Mouse (Mus musculus) MEL (cell line): ENCODE measurements at regions not wholly inside any gene's neighbourhood (a gene's known extent, or its start where the extent isn't known, plus 50 kb on each side); places are given as distances from the start of the nearest gene placed in this dataset.

Experiments
- DNase-seq: peaks from one replicate; pipeline ENCODE4 v3.0.0; 2011; ENCODE audit warnings: low read depth, low spot score
- H3K27ac ChIP-seq: 2 replicates; pipeline ENCODE4 v1.5.1; 2012; ENCODE audit warnings: low read depth, mild to moderate bottlenecking, control low read depth, low read length, moderate library complexity; ENCODE audit not compliant: control insufficient read depth
- H3K27me3 ChIP-seq, 2 experiments: fragments of 150-350 bp in 1 of 2; sonication (generic) in 1 of 2; 2 replicates each; pipeline ENCODE4 v1.6.1; 2012; ENCODE audit warnings: low read length in 2 of 2, mild to moderate bottlenecking in 2 of 2, improper control_type of control experiment in 1 of 2, moderate library complexity in 1 of 2; ENCODE audit not compliant: insufficient read depth in 2 of 2, control insufficient read depth in 1 of 2
- H3K36me3 ChIP-seq, 2 experiments: 2 replicates each; pipeline ENCODE4 v1.6.1; 2012 to 2014; ENCODE audit warnings: low read length in 2 of 2, improper control_type of control experiment in 1 of 2, inconsistent platforms in 1 of 2, mild to moderate bottlenecking in 1 of 2; ENCODE audit not compliant: insufficient read depth in 2 of 2, control insufficient read depth in 1 of 2
- H3K4me1 ChIP-seq, 2 experiments: fragments of 150-350 bp in 1 of 2; sonication (generic) in 1 of 2; 2 replicates each; pipeline ENCODE4 v1.6.1; 2012; ENCODE audit warnings: low read length in 2 of 2, improper control_type of control experiment in 1 of 2, mild to moderate bottlenecking in 1 of 2; ENCODE audit not compliant: insufficient read depth in 2 of 2, control insufficient read depth in 1 of 2
- H3K4me3 ChIP-seq, 2 experiments: fragments of 150-350 bp in 1 of 2; sonication (generic) in 1 of 2; 2 replicates each; pipeline ENCODE4 v1.5.1; 2012; ENCODE audit warnings: low read depth in 2 of 2, low read length in 2 of 2, mild to moderate bottlenecking in 2 of 2, moderate library complexity in 2 of 2, control low read depth in 1 of 2, improper control_type of control experiment in 1 of 2; ENCODE audit not compliant: control insufficient read depth in 1 of 2, insufficient read depth in 1 of 2
- H3K79me2 ChIP-seq: 2 replicates; pipeline ENCODE4 v1.6.1; 2012; ENCODE audit warnings: mild to moderate bottlenecking, low read length, moderate library complexity; ENCODE audit not compliant: control insufficient read depth, poor library complexity, insufficient read depth
- H3K9ac ChIP-seq: 2 replicates; pipeline ENCODE4 v1.6.1; 2012; ENCODE audit warnings: low read depth, mild to moderate bottlenecking, control low read depth, low read length, moderate library complexity; ENCODE audit not compliant: control insufficient read depth, poor library complexity, severe bottlenecking
- H3K9me3 ChIP-seq: fragments of 150-350 bp; sonication (generic); replicated peaks from 2 replicates; pipeline ENCODE4 v1.6.1; 2012; ENCODE audit warnings: mild to moderate bottlenecking, low read length, improper control_type of control experiment, moderate library complexity; ENCODE audit not compliant: insufficient read depth
- BHLHE40 ChIP-seq: IDR thresholded peaks from 2 replicates; pipeline ENCODE4 v1.6.1; 2012; ENCODE audit warnings: low read depth, mild to moderate bottlenecking, inconsistent platforms, low read length, improper control_type of control experiment, borderline replicate concordance
- CTCF ChIP-seq, 3 experiments: IDR thresholded peaks in 2 of 3; conservative IDR thresholded peaks in 1 of 3; 2 replicates each; pipeline ENCODE4 v1.5.1; 2011 to 2012; ENCODE audit warnings: low read length in 3 of 3, low read depth in 2 of 3, mild to moderate bottlenecking in 2 of 3, improper control_type of control experiment in 1 of 3, inconsistent platforms in 1 of 3, mixed read lengths in 1 of 3, moderate library complexity in 1 of 3; ENCODE audit not compliant: control insufficient read depth in 1 of 3, insufficient read depth in 1 of 3, poor library complexity in 1 of 3, severe bottlenecking in 1 of 3
- E2F4 ChIP-seq: IDR thresholded peaks from 2 replicates; pipeline ENCODE4 v1.6.1; 2011; ENCODE audit warnings: low read depth, low read length, improper control_type of control experiment, borderline replicate concordance
- ELF1 ChIP-seq: IDR thresholded peaks from 2 replicates; pipeline ENCODE4 v1.6.1; 2014; ENCODE audit warnings: low read depth, mild to moderate bottlenecking, inconsistent platforms, low read length, improper control_type of control experiment, moderate library complexity
- EP300 ChIP-seq, 2 experiments: IDR thresholded peaks; 2 replicates each; pipeline ENCODE4 v1.6.1; 2011; ENCODE audit warnings: improper control_type of control experiment in 2 of 2, low read length in 2 of 2, low read depth in 1 of 2, mild to moderate bottlenecking in 1 of 2
- ETS1 ChIP-seq: IDR thresholded peaks from 2 replicates; pipeline ENCODE4 v1.6.1; 2012; ENCODE audit warnings: low read depth, mild to moderate bottlenecking, inconsistent platforms, low read length, improper control_type of control experiment, moderate library complexity
- GABPA ChIP-seq: IDR thresholded peaks from 2 replicates; pipeline ENCODE4 v1.6.1; 2012; ENCODE audit warnings: low read depth, mild to moderate bottlenecking, inconsistent platforms, low read length, improper control_type of control experiment, moderate library complexity
- GATA1 ChIP-seq: IDR thresholded peaks from 2 replicates; pipeline ENCODE4 v1.6.1; 2011; ENCODE audit warnings: low read depth, low read length, improper control_type of control experiment
- HCFC1 ChIP-seq: IDR thresholded peaks from 2 replicates; pipeline ENCODE4 v1.6.1; 2012; ENCODE audit warnings: low read depth, mild to moderate bottlenecking, inconsistent platforms, low read length, improper control_type of control experiment, moderate library complexity
- JUND ChIP-seq: IDR thresholded peaks from 2 replicates; pipeline ENCODE4 v1.6.1; 2011; ENCODE audit warnings: low read depth, mild to moderate bottlenecking, improper control_type of control experiment, low read length
- KAT2A ChIP-seq: conservative IDR thresholded peaks from 2 replicates; pipeline ENCODE4 v1.6.1; 2012; ENCODE audit warnings: low read depth, low read length, improper control_type of control experiment, inconsistent platforms
- MYC ChIP-seq: IDR thresholded peaks from 2 replicates; pipeline ENCODE4 v1.6.1; 2011; ENCODE audit warnings: low read depth, mild to moderate bottlenecking, low read length, improper control_type of control experiment, moderate library complexity
- NELFE ChIP-seq: IDR thresholded peaks from 2 replicates; pipeline ENCODE4 v1.6.1; 2011; ENCODE audit warnings: low read depth, low read length, improper control_type of control experiment
- NRF1 ChIP-seq: IDR thresholded peaks from 2 replicates; pipeline ENCODE4 v1.6.1; 2014; ENCODE audit warnings: low read depth, mild to moderate bottlenecking, inconsistent platforms, low read length, improper control_type of control experiment, moderate library complexity; ENCODE audit not compliant: poor library complexity, insufficient read depth, severe bottlenecking
- POLR2AphosphoS2 ChIP-seq: IDR thresholded peaks from 2 replicates; pipeline ENCODE4 v1.6.1; 2011; ENCODE audit warnings: low read length, improper control_type of control experiment
- RCOR1 ChIP-seq: IDR thresholded peaks from 2 replicates; pipeline ENCODE4 v1.6.1; 2012; ENCODE audit warnings: low read depth, mild to moderate bottlenecking, inconsistent platforms, low read length, improper control_type of control experiment
- SIN3A ChIP-seq: IDR thresholded peaks from 2 replicates; pipeline ENCODE4 v1.6.1; 2012; ENCODE audit warnings: low read length, improper control_type of control experiment, inconsistent platforms
- TBP ChIP-seq: IDR thresholded peaks from 2 replicates; pipeline ENCODE4 v1.8.0; 2011; ENCODE audit warnings: low read depth, low read length, improper control_type of control experiment
- UBTF ChIP-seq: IDR thresholded peaks from 2 replicates; pipeline ENCODE4 v1.6.1; 2012; ENCODE audit warnings: low read depth, mild to moderate bottlenecking, inconsistent platforms, low read length, improper control_type of control experiment, moderate library complexity, borderline replicate concordance; ENCODE audit not compliant: insufficient read depth
- ZKSCAN1 ChIP-seq: IDR thresholded peaks from 2 replicates; pipeline ENCODE4 v1.6.1; 2012; ENCODE audit warnings: low read depth, mild to moderate bottlenecking, inconsistent platforms, low read length, improper control_type of control experiment, moderate library complexity

DNA sequence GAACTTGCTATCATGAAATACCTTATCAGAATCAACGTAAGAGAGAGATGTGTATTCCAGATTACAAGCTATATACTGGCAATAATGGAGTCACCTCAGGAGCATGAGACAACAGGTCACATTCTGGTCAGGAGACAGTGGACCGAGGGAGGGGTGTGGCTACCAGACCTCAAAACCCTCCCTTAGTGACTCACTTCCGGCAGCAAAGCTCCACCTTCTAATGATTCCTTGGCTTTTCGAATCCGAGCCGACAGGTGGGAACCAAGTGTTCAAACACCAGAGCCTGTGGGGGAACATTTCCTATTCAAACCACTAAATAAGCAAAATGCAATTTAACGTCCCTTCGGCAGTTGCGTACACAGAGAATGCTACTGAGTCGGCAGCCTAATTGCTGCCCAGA, 54.5 kb upstream of the Hif1a start:
- TF ChIP-seq E2F4 = no peak
- no peak for TF ChIP-seq SIN3A
- no peak for TF ChIP-seq TBP
- TF ChIP-seq KAT2A = no peak
- TF ChIP-seq ELF1 = no peak
- TF ChIP-seq EP300 (IDR thresholded peaks at IDR 0.05; ENCODE audit: low read depth in 1 of 2, low read length in 2 of 2) = no peak
- TF ChIP-seq GATA1 = no peak
- no peak for TF ChIP-seq RCOR1
- no peak for TF ChIP-seq BHLHE40
- TF ChIP-seq POLR2AphosphoS2 = no peak
- TF ChIP-seq MYC = no peak
- TF ChIP-seq GABPA = no peak
- no peak for TF ChIP-seq ZKSCAN1
- Histone ChIP-seq H3K4me3 (no peak overlapping the region), H3K36me3 (no peaks in the 10 kb centered on the region), H3K27ac (no peak overlapping the region), H3K9ac (no peak overlapping the region), H3K79me2 (no peaks in the 10 kb centered on the region), H3K27me3 (peaks cover 0 to 3% of the 10 kb centered on the region in 2 experiments; a peak in 3 of 4 replicates), H3K9me3 (no peaks in the 10 kb centered on the region), H3K4me1 (no peaks in the 10 kb centered on the region)
- no peak for DNase-seq

DNA sequence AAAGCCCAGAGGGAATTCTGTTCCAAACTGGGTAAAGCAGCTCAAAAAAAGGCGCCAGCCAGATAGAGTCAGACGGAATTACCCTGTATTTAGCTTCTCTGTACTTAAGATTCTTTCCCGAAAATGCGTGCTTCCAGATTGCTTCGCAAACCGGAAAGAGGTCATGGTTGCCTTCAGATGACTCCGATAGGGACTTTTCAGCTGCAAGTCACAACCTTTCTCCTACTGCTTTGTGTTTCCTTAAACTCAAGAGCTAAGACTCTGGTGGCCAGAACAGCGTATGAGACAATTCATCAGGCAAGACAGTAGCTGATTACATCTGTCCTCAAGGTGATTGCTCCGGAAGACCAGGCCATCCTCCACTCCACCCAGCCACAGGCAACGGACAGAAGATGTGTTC, 53.8 kb upstream of the Hif1a start:
- no peaks in the 10 kb centered on the region for H3K36me3 ChIP-seq
- H3K27ac ChIP-seq = no peak overlapping the region
- TF ChIP-seq EP300 (IDR thresholded peaks at IDR 0.05; ENCODE audit: low read depth in 1 of 2, low read length in 2 of 2) (no peak), JUND (no peak), KAT2A (no peak), HCFC1 (no peak), ETS1 (no peak), NRF1 (no peak), CTCF (IDR thresholded peaks at IDR 0.05 in 2 of 3, conservative IDR thresholded peaks at IDR 0.05 in 1 of 3; ENCODE audit: control insufficient read depth in 1 of 3, insufficient read depth in 1 of 3, low read depth in 2 of 3, low read length in 3 of 3, poor library complexity in 1 of 3, severe bottlenecking in 1 of 3) (no peak), UBTF (no peak), NELFE (no peak)
- peaks cover 0 to 3% of the 10 kb centered on the region in 2 experiments; a peak in 3 of 4 replicates for H3K27me3 ChIP-seq
- no peak for DNase-seq
- no peaks in the 10 kb centered on the region for H3K9me3 ChIP-seq
- no peaks in the 10 kb centered on the region for H3K4me1 ChIP-seq
- no peak overlapping the region for H3K9ac ChIP-seq
- no peak overlapping the region for H3K4me3 ChIP-seq
- H3K79me2 ChIP-seq = no peaks in the 10 kb centered on the region
